Mouse (Mus musculus) lung, postnatal 0 days (tissue): ENCODE measurements around the gene Crim1. TPM values are rescaled to one million over a fixed set of nuclear protein-coding genes. Genes with fewer than 3 reads are reported as not detected.

Experiments
- ATAC-seq: fragments of 200-750 bp; cut with Nextera tagmentation; 2 replicates; pipeline ENCODE4 v1.8.0; 2017; ENCODE audit warnings: moderate library complexity
- DNase-seq: peaks from one replicate; pipeline ENCODE4 v3.0.0-alpha.2; 2016; ENCODE audit warnings: low spot score
- H3K27ac ChIP-seq: fragments of 300-500 bp; sonication (generic); 2 replicates; pipeline ENCODE4 v1.5.1; 2014; ENCODE audit warnings: antibody characterized with exemption, mild to moderate bottlenecking, low read length, mixed read lengths
- H3K27me3 ChIP-seq: fragments of 300-500 bp; sonication (generic); replicated peaks from 2 replicates; pipeline ENCODE4 v1.6.1; 2014; ENCODE audit warnings: low read length, mixed read lengths; ENCODE audit not compliant: insufficient read depth
- H3K36me3 ChIP-seq: fragments of 300-500 bp; sonication (generic); 2 replicates; pipeline ENCODE4 v1.6.1; 2014; ENCODE audit warnings: low read length, mixed read lengths; ENCODE audit not compliant: insufficient read depth
- H3K4me1 ChIP-seq: fragments of 300-500 bp; sonication (generic); 2 replicates; pipeline ENCODE4 v1.6.1; 2014; ENCODE audit warnings: antibody characterized with exemption, low read depth, low read length, mixed read lengths; ENCODE audit not compliant: insufficient read depth
- H3K4me2 ChIP-seq: fragments of 300-500 bp; sonication (generic); replicated peaks from 2 replicates; pipeline ENCODE4 v1.6.1; 2014; ENCODE audit warnings: low read depth, mild to moderate bottlenecking, low read length, moderate library complexity, mixed read lengths
- H3K4me3 ChIP-seq: fragments of 300-500 bp; sonication (generic); 2 replicates; pipeline ENCODE4 v1.5.1; 2014; ENCODE audit warnings: low read depth, low read length
- H3K9ac ChIP-seq: fragments of 300-500 bp; sonication (generic); replicated peaks from 2 replicates; pipeline ENCODE4 v1.6.1; 2014; ENCODE audit warnings: low read depth, mild to moderate bottlenecking
- H3K9me3 ChIP-seq: fragments of 300-500 bp; sonication (generic); 2 replicates; pipeline ENCODE4 v1.6.1; 2016; ENCODE audit warnings: low read length, mixed read lengths
- CTCF ChIP-seq: IDR thresholded peaks from 2 replicates; pipeline ENCODE4 v1.5.1; 2016; ENCODE audit warnings: antibody characterized with exemption, mild to moderate bottlenecking
- EP300 ChIP-seq: IDR thresholded peaks from 2 replicates; pipeline ENCODE4 v1.6.1; 2016; ENCODE audit warnings: antibody characterized with exemption, mild to moderate bottlenecking, control low read depth
- WGBS: fragments of 180-500 bp; shearing (Covaris S2); extraction: QIAGEN DNeasy Blood & Tissue Kit; methylation state at CpG from one replicate; pipeline ENCODE4 v1.1.7; 2014; 5-methylcytosine and 5-hydroxymethylcytosine counted together
- polyA plus RNA-seq: library from polyadenylated mRNA; unstranded; fragments of >200 nt; fragmentation: Nextera tagmentation; extraction: Ambion mirVana; gene quantifications from 2 replicates; pipeline ENCODE4 v1.2.1, GENCODE M21; 2015

The Crim1 gene
- polyA plus RNA-seq, 1 experiment from 2014 or later: 8.2 TPM

GRCm38 (mm10) chr17:78268591-78268990 is 68.5 kb downstream of the Crim1 start:
- 64% methylated on average over 4 of the region's 4 CpGs for WGBS
- Histone ChIP-seq H3K4me3 (no peak overlapping the region), H3K9ac (no peak overlapping the region), H3K4me2 (no peak overlapping the region), H3K27ac (no peak overlapping the region), H3K27me3 (no peaks in the 10 kb centered on the region), H3K36me3 (no peaks in the 10 kb centered on the region), H3K4me1 (no peaks in the 10 kb centered on the region), H3K9me3 (peaks cover 4% of the 10 kb centered on the region; the same call in 1 of the 2 replicates)
- ATAC-seq: no peak
- no peak for DNase-seq
- TF ChIP-seq CTCF (no peak), EP300 (no peak)

GRCm38 (mm10) chr17:78269311-78269710 is 69.3 kb downstream of the Crim1 start:
- 83% methylated on average over 8 of the region's 8 CpGs for WGBS
- H3K4me1 ChIP-seq: no peaks in the 10 kb centered on the region
- ATAC-seq: no peak
- H3K9ac ChIP-seq: no peak overlapping the region
- no peaks in the 10 kb centered on the region for H3K27me3 ChIP-seq
- peaks cover 4% of the 10 kb centered on the region; the same call in 1 of the 2 replicates for H3K9me3 ChIP-seq
- no peak for DNase-seq
- no peak overlapping the region for H3K4me3 ChIP-seq
- no peaks in the 10 kb centered on the region for H3K36me3 ChIP-seq
- TF ChIP-seq EP300: no peak
- no peak overlapping the region for H3K4me2 ChIP-seq
- no peak overlapping the region for H3K27ac ChIP-seq

GRCm38 (mm10) chr17:78270019-78270418 is 70.0 kb downstream of the Crim1 start:
- Histone ChIP-seq H3K4me3 (no peak overlapping the region), H3K4me2 (no peak overlapping the region), H3K27me3 (no peaks in the 10 kb centered on the region), H3K9me3 (peaks cover 4% of the 10 kb centered on the region; the same call in 1 of the 2 replicates), H3K36me3 (no peaks in the 10 kb centered on the region), H3K27ac (no peak overlapping the region), H3K9ac (no peak overlapping the region), H3K4me1 (no peaks in the 10 kb centered on the region)
- 79% methylated on average over 6 of the region's 6 CpGs for WGBS
- no peak for ATAC-seq
- DNase-seq: no peak
- no peak for TF ChIP-seq CTCF
- no peak for TF ChIP-seq EP300

- Histone ChIP-seq H3K36me3 (no peaks in the 10 kb centered on the region), H3K9ac (no peak overlapping the region), H3K9me3 (peaks cover 3% of the 10 kb centered on the region; the same call in 1 of the 2 replicates), H3K4me3 (no peak overlapping the region), H3K27ac (no peak overlapping the region), H3K4me1 (no peaks in the 10 kb centered on the region), H3K4me2 (no peak overlapping the region), H3K27me3 (no peaks in the 10 kb centered on the region)
- ATAC-seq (no peak; the same call in 1 of the 2 replicates), DNase-seq (no peak)
- no peak for TF ChIP-seq EP300
- TF ChIP-seq CTCF: no peak
- 44% methylated on average over 8 of the region's 8 CpGs for WGBS
These were observed 71.7 kb downstream of the Crim1 start for GRCm38 (mm10) chr17:78271731-78272130.

- Histone ChIP-seq H3K4me1 (no peaks in the 10 kb centered on the region), H3K4me2 (no peak overlapping the region), H3K27me3 (no peaks in the 10 kb centered on the region), H3K36me3 (no peaks in the 10 kb centered on the region), H3K9me3 (no peaks in the 10 kb centered on the region), H3K27ac (no peak overlapping the region), H3K4me3 (no peak overlapping the region), H3K9ac (no peak overlapping the region)
- 47% methylated on average over 8 of the region's 8 CpGs for whole genome bisulfite sequencing
- DNase-seq (peak; percentile 74), ATAC-seq (peak; percentile 70)
- TF ChIP-seq EP300: no peak
- TF ChIP-seq CTCF: no peak
These were observed 72.1 kb downstream of the Crim1 start for GRCm38 (mm10) chr17:78272142-78272541.

GRCm38 (mm10) chr17:78272713-78273483 is 72.8 kb downstream of the Crim1 start:
- no peak for ATAC-seq

More at GRCm38 (mm10) chr17:78272713-78273483, 72.8 kb downstream of the Crim1 start:
- H3K27me3 ChIP-seq: no peaks in the 10 kb centered on the region
- no peaks in the 10 kb centered on the region for H3K36me3 ChIP-seq
- H3K4me3 ChIP-seq: no peak overlapping the region
- no peak overlapping the region for H3K4me2 ChIP-seq
- H3K27ac ChIP-seq: no peak overlapping the region
- H3K4me1 ChIP-seq: no peaks in the 10 kb centered on the region
- no peak for TF ChIP-seq EP300
- TF ChIP-seq CTCF: no peak
- H3K9ac ChIP-seq: no peak overlapping the region
- no peaks in the 10 kb centered on the region for H3K9me3 ChIP-seq
- no peak for DNase-seq
- 55% methylated on average over 8 of the region's 8 CpGs for WGBS
